Mouse (Mus musculus): ENCODE results near the gene Sh3bgrl3.

Gene Sh3bgrl3

DNA sequence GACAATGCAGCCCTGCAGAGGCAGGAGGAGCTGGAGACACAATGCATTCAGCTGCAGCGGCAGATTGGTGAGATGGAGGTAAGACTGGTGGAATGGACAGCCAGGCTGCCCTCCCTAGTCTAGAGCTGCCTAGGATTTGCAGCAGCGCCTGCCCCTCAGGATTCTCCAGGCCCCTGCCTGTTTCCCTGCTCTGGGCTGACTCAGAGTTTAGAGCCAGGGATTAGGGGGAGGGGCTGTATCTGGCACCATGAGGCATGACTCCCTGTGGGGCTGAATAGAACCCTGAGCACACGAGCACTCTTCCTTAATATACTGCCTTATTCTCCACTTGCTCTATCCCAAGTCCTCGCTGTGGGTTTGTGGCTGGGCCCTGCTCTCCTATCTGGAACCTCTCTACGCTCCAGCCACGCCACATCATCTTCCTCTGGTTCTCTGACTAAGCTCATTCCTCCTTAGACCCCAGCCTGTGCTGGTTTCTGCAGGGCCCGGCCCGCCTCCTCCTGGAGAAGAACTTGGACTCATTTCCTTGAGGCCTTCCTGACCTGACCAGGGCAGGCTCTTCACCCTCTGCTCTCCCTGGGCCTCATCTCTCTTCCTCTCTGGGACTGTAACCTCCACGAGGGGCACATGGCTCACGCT lies 15.1 kb downstream of the Sh3bgrl3 start:
- DNase-seq (ENCODE audit: low read depth, low spot score): no peak

- no peak for DNase-seq (ENCODE audit: low read depth, low spot score)
These were observed 16.2 kb downstream of the Sh3bgrl3 start for GRCm38 (mm10) chr4:134112403-134112802.

DNA sequence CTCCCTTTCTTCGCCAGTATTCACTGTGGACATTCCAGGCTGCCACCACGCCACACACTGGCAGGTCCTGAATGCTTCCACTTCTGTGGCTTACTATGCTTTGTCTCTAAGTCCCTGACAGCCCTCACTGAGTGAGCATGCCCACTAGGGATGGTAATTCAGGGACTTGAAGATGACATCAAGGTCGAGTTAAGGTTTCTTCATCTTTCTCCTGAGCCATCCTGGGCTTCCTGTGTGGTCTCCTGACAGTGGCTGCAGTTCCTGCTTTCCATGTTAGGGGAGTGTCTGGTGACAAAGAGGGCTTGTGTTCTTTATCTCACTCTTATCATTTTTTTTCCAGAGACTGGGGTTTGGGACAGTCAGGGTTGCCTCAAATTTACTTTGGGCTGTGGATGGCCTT lies 17.9 kb downstream of the Sh3bgrl3 start:
- no peak for DNase-seq (ENCODE audit: low read depth, low spot score)

- no peak for DNase-seq (ENCODE audit: low read depth, low spot score)
These were observed 20.4 kb downstream of the Sh3bgrl3 start for GRCm38 (mm10) chr4:134108196-134108595.

DNA sequence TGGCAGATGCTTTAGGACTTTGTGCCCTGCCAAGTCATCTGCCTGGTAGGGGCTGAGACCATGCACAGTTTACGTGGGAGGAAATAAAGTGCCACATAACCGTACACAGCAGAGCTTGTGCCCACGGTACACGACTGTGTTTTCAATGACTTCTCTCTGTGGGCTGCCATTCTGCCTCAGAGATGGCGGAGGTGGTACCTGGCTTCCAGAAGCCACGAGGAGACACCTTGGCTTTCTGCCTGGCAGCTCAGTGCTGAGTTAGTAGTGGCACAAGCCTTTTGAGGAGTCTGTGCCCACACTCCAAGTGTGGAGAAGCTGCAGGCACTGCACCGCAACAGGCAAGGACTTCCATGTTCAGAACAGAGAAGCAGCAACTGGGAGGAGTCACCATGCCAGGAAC lies 20.9 kb downstream of the Sh3bgrl3 start:
- DNase-seq (ENCODE audit: low read depth, low spot score): no peak

DNA sequence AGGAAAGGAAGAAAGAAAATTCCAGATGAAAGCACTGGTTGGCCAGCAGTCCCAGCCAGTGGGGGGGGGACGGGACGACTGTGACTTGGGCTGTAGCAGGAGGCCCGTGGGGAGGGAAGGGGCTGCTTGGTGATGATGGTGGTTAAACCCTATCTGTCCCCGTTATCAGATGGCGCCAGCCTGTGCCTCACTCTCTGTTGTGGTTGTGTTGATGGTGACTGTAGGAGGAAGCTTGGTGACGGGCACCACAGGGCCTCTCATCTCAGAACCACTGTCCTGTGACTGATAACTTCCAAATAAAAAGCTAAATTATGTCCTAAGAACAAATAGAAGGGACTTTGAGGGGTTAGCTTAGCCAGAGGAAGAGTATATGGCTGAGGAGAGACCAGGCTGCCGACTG lies 22.5 kb downstream of the Sh3bgrl3 start:
- DNase-seq (ENCODE audit: low read depth, low spot score): peak; percentile 82

DNA sequence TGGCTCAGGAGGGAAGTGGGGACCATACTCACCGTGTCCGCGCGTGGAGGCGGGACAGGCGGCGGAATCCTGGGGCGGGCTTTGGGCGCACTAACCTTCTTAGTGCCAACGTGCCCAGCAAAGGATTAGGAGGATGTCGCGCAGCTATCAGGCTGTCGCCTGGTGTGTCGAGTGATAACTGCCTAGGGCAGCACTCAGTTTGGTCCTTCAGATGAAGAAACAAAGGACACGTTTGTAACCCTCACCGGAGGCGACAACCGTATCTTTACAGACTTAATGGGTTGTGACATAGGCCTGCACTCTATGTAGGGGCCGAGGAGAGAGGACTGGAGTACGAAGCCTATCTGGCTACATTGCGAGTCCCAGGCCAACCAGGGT lies 25.9 kb downstream of the Sh3bgrl3 start:
- DNase-seq (ENCODE audit: low read depth, low spot score): no peak

- peak; percentile 91 for DNase-seq (ENCODE audit: low read depth, low spot score)
These were observed 26.4 kb downstream of the Sh3bgrl3 start, which contains the start of gene Ubxn11 for GRCm38 (mm10) chr4:134101979-134102741. Gene Ubxn11, plus strand, starts transcription at chr4:134102570.

DNA sequence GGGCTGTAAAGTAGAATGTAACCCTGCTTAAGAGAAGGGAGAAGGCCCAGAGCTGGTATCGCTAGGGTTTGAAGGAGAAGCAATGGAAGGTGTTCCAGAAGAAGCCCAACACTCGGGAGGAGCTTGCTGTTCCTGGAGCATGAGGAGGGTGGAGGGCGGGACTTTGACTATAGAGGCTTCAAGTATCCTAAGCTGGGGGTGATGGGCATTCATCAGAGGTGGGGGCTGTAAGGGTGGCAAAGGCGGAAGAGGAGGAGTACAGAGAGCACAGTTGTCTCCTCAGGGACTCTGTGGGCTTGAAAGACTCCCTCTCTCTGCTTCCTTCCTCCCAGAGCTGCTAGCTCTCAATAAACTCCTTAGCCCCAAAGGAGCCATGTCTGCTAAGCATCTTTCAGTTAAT lies 28.3 kb downstream of the Sh3bgrl3 start:
- DNase-seq (ENCODE audit: low read depth, low spot score): peak; percentile 17

- peak; percentile 93 for DNase-seq (ENCODE audit: low read depth, low spot score)
These were observed 30.0 kb downstream of the Sh3bgrl3 start for GRCm38 (mm10) chr4:134098628-134099027.

DNA sequence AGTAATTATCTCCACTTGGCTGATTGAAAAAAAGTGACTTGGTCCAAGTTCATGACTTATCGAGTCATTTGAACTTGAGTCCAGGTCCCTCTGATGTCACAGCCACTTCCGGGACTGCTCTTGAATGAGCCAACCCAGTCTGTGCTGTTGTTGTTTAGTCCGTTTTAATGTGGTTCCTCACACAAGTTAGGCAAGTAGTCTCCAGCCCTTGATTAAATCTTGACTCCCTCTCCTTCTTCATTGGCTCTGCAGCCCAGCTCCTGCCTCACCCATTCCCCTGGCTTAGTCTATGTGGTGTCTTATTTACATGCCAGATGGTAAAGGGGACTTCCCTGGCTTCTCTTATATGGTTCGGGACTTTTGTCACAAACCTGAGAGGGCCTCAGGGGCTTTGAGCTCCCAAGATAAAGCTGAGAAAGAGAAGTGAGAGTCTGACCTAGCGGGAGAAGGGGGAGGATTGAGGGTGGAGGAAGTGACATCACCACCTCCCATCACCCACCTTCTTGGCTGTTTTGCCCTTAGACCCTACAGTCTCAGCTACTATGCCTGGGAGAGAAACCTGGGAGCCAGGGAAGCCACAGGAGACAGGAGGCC lies 31.5 kb downstream of the Sh3bgrl3 start:
- DNase-seq (ENCODE audit: low read depth, low spot score): peak; percentile 91

DNA sequence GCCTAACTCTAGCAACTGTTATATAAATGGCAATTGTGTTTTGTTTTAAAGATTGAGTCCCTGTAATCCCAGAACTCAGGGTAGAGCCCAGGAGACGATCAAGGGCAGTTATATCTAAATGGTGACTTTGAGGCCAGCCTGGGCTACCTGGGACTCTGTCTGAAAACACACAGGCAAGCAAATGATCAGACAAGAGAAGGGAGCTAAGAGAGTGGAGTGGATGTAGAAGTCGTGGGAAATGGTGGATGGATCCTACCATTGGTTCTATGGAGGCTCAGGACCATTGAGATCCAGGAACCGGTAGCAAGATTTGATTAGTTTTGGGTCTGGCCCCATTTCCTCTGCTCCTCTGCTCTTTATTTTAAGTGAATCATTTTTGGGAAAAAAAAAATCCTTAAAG lies 32.5 kb downstream of the Sh3bgrl3 start:
- peak; percentile 38 for DNase-seq (ENCODE audit: low read depth, low spot score)

DNA sequence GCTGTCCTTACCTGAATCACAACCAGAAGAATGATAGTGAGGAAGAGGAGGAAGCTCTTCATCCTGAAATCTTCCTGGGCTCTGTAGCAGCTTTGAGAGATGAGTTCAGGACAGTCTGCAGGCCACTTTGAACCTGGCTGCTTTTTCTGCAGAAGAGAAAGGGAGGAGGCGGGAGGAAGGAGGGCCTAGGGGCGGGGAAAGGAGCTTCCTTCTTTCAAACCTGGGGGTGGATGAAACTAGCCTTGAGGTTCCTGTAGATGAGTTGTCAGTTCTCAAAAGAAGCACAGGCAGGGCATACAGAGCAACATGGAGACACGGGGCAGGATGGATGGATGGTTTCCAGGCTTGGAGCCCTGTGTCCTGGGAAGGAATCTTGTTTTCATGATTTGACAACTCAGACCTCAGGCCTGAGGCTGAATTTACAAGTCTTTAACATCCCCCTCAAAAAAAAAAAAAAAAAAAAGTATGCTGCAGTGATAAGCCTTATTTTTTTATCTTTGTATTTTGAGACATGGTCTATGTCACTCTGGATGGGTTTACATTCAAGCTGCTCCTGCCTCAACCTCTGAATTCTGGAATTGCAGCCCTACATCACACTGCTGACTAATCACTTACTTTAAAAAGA lies 33.6 kb downstream of the Sh3bgrl3 start, which contains the start of gene Cd52:
TSS of gene Cd52 (minus strand) at position 160 of the 625 bp plus-strand sequence.
- peak; percentile 89 for DNase-seq (ENCODE audit: low read depth, low spot score)

- DNase-seq (ENCODE audit: low read depth, low spot score): no peak
These were observed 34.5 kb downstream of the Sh3bgrl3 start for GRCm38 (mm10) chr4:134094004-134094564.

- DNase-seq (ENCODE audit: low read depth, low spot score): peak; percentile 83
These were observed 36.0 kb downstream of the Sh3bgrl3 start for GRCm38 (mm10) chr4:134092382-134093288.

- DNase-seq (ENCODE audit: low read depth, low spot score): peak; percentile 76
These were observed 37.4 kb downstream of the Sh3bgrl3 start for GRCm38 (mm10) chr4:134091225-134091529.

DNA sequence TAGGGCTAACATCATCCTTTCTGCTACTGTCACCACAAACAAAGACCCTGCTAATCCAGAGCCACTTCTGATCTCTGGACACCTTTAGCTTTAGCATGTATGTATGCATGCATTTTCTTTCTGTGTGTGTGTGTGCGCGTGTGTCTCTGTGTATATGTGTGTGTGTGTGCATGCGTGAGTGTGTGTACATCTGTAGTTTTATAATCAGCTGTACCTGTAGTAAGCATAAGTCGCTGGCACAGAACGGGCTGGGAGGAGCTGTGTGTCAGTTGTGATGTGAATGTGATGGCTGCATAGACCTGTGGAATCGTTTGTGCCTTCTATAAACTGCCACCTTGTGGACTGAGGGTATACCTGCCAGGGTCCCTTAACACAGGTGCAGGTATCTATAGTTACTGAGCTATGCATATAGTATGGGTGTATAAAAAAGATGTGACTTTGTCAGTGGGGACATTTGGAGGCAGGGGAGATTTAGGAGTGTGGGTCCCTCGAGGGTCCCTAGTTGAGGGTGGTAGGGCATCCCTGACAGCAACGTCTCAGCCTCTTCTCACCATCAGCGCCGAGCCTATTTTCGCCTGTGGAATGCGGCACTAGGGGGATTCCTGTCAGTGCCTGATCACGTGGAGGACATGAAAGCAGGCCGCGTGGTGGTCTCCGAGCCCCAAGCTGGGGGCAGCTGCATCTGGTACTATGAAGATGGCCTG lies 37.9 kb downstream of the Sh3bgrl3 start:
- peak; percentile 41 for DNase-seq (ENCODE audit: low read depth, low spot score)

GRCm38 (mm10) chr4:134089029-134089428 lies 39.6 kb downstream of the Sh3bgrl3 start:
- no peak for DNase-seq (ENCODE audit: low read depth, low spot score)

DNA sequence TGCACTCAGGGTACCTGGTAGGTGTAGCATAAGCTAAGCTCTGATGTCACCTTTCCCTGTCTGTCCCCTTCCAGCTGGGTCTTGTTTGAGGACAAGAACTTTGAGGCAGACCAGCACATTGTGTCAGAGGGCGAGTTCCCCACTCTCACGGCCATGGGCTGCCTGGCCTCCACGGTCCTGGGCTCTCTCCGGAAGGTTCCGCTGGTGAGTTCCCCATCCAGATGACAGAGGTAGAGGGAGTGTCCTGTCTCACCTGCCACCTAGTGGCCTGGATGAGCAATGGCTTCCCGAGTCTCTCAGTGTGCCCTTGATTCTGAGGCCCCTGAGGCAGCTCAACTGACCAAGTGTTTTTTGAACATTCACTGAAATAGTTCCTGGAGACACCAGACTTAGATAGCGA lies 41.2 kb downstream of the Sh3bgrl3 start:
- peak; percentile 71 for DNase-seq (ENCODE audit: low read depth, low spot score)

GRCm38 (mm10) chr4:134084999-134085398 lies 43.6 kb downstream of the Sh3bgrl3 start:
- no peak for DNase-seq (ENCODE audit: low read depth, low spot score)
